Mouse (Mus musculus) brain, embryonic 14.5 days (tissue): ENCODE results near the gene Adam22. TPM values are rescaled to one million over a fixed set of nuclear protein-coding genes. Genes with fewer than 3 reads are reported as not detected.

Experiments
- DNase-seq: peaks from one replicate; pipeline ENCODE4 v3.0.0-alpha.2; 2011; ENCODE audit warnings: low read depth
- CTCF ChIP-seq: fragments of 200-500 bp; IDR thresholded peaks from 2 replicates; pipeline ENCODE4 v1.5.1; 2012; ENCODE audit warnings: inconsistent platforms, mild to moderate bottlenecking, moderate library complexity, borderline replicate concordance; ENCODE audit not compliant: insufficient read depth, insufficient read length; ENCODE audit errors: extremely low read depth
- POLR2A ChIP-seq: fragments of 200-500 bp; IDR thresholded peaks from 2 replicates; pipeline ENCODE4 v1.6.1; 2012; ENCODE audit warnings: mild to moderate bottlenecking, inconsistent platforms, borderline replicate concordance; ENCODE audit not compliant: poor library complexity, insufficient read depth, insufficient read length, severe bottlenecking; ENCODE audit errors: extremely low read depth
- polyA plus RNA-seq: library from polyadenylated mRNA; depleted of rRNA; stranded (reverse); fragments of >200 nt; gene quantifications from 2 replicates; pipeline ENCODE4 v1.2.3, GENCODE M21; 2012

The Adam22 gene
- polyA plus RNA-seq, 1 experiment: 29.8 TPM

GRCm38 (mm10) chr5:8357677-8358076, 10.3 kb downstream of the Adam22 start:
- DNase-seq: no peak
- TF ChIP-seq POLR2A: no peak
- no peak for TF ChIP-seq CTCF

GRCm38 (mm10) chr5:8356885-8357651, 10.9 kb downstream of the Adam22 start:
- peak; percentile 46 for DNase-seq
- TF ChIP-seq CTCF (no peak), POLR2A (no peak)

- DNase-seq: peak; percentile 47
- no peak for TF ChIP-seq POLR2A
- no peak for TF ChIP-seq CTCF
These were observed 11.6 kb downstream of the Adam22 start for GRCm38 (mm10) chr5:8356326-8356725.

- DNase-seq: no peak
- no peak for TF ChIP-seq CTCF
- TF ChIP-seq POLR2A: no peak
These were observed 18.4 kb downstream of the Adam22 start for GRCm38 (mm10) chr5:8349557-8349956.

GRCm38 (mm10) chr5:8346329-8346728, 21.6 kb downstream of the Adam22 start:
- no peak for TF ChIP-seq CTCF
- TF ChIP-seq POLR2A: no peak
- no peak for DNase-seq

GRCm38 (mm10) chr5:8343296-8343695, 24.7 kb downstream of the Adam22 start:
- no peak for DNase-seq
- TF ChIP-seq CTCF (no peak), POLR2A (no peak)

GRCm38 (mm10) chr5:8341676-8342075, 26.3 kb downstream of the Adam22 start:
- no peak for DNase-seq
- TF ChIP-seq POLR2A (no peak), CTCF (no peak)

- TF ChIP-seq CTCF (no peak), POLR2A (no peak)
- no peak for DNase-seq
These were observed 40.2 kb downstream of the Adam22 start for GRCm38 (mm10) chr5:8327645-8328269.

GRCm38 (mm10) chr5:8326671-8327070, 41.3 kb downstream of the Adam22 start:
- no peak for DNase-seq
- TF ChIP-seq POLR2A (no peak), CTCF (no peak)

- TF ChIP-seq POLR2A (no peak), CTCF (no peak)
- DNase-seq: no peak
These were observed 55.6 kb downstream of the Adam22 start for GRCm38 (mm10) chr5:8312324-8312723.

- DNase-seq: no peak
- no peak for TF ChIP-seq POLR2A
These were observed 57.1 kb downstream of the Adam22 start for GRCm38 (mm10) chr5:8310907-8311306.
